Mouse (Mus musculus): Measurements from ENCODE around the gene Mgat5.

- no peak for TF ChIP-seq CTCF (IDR thresholded peaks at IDR 0.05; ENCODE audit: extremely low read depth, insufficient read depth, insufficient read length, insufficient replicate concordance)
- no peak for TF ChIP-seq POLR2A (IDR thresholded peaks at IDR 0.05; ENCODE audit: low read depth, low read length)
Observed at GRCm38 (mm10) chr1:127351380-127352057, 146.7 kb downstream of the Mgat5 start.

Measured in spleen, adult 2 months (tissue).